Mouse (Mus musculus): ENCODE data around the gene Adgrv1. TPM values are rescaled to one million over a fixed set of nuclear protein-coding genes. Genes with fewer than 3 reads are reported as not detected.
A peak's percentile ranks its signal among the peaks of the same experiment; 100 is the strongest.

Gene Adgrv1
- polyA plus RNA-seq, 1 experiment: 0.81 TPM

DNA sequence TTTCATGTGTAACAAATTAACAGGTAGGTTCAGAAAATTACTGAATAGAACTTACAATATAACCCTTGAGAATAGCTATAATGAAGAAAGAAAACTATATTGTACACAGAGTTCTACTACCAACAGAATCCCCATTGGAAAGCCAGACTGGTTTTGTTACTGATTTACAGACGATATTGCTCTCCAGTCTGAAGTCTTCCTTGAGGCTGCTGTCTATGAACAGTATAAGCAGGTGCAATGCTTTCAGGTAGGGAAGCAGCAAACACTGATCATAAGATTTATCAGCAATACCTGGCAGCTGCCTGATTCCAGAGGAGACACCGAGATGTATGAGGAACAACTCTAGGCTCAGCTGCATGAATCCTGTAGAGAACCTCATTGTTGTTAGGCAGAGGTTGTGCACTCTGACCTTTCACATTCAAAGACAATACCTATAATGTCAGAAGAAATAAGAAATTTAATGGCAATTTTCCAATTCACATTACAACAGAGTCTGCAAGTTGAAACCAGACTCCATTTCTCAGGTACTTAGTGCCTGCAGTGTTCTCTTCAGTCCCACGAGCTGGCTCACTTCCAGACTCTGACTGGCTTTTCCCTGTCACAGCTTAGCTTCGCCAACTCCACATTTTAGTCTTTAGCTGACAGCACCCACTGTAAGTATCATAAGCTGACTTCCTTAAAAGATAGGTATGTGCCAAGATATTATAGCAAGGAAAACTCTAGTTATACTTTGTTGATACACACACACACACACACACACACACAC, 247.2 kb downstream of the Adgrv1 start:
- TF ChIP-seq CTCF (IDR thresholded peaks at IDR 0.05; ENCODE audit: borderline replicate concordance, insufficient read depth, low read length) (no peak), POLR2A (IDR thresholded peaks at IDR 0.05; ENCODE audit: low read depth, low read length) (no peak)
- Histone ChIP-seq H3K4me1 (ENCODE audit: control insufficient read depth, insufficient read depth, low read length) (no peaks in the 10 kb centered on the region), H3K4me3 (ENCODE audit: insufficient read depth, low read length) (no peak overlapping the region), H3K27ac (ENCODE audit: insufficient read depth, low read length) (no peak overlapping the region)

DNA sequence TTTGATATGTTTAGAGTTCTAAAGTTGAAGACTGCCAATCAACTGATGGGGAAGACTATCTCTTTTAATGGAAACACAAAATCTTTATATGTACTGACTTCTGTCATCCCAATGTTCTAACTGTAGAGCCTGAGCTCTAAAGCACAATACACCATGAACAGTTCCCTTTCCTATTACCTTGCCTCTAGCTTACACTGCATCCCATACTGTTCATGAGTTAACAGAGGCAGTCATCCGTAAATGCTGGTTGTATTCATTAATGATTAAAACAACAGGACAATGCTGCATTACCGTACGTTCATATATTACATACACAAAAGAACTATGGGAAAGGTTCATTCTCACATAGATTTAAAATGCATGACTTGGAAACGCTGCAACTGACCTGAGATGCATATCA, 251.1 kb downstream of the Adgrv1 start:
- Histone ChIP-seq H3K4me1 (ENCODE audit: control insufficient read depth, insufficient read depth, low read length) (no peaks in the 10 kb centered on the region), H3K4me3 (ENCODE audit: insufficient read depth, low read length) (no peak overlapping the region), H3K27ac (ENCODE audit: insufficient read depth, low read length) (no peak overlapping the region)
- TF ChIP-seq CTCF (IDR thresholded peaks at IDR 0.05; ENCODE audit: borderline replicate concordance, insufficient read depth, low read length) (no peak), POLR2A (IDR thresholded peaks at IDR 0.05; ENCODE audit: low read depth, low read length) (no peak)

DNA sequence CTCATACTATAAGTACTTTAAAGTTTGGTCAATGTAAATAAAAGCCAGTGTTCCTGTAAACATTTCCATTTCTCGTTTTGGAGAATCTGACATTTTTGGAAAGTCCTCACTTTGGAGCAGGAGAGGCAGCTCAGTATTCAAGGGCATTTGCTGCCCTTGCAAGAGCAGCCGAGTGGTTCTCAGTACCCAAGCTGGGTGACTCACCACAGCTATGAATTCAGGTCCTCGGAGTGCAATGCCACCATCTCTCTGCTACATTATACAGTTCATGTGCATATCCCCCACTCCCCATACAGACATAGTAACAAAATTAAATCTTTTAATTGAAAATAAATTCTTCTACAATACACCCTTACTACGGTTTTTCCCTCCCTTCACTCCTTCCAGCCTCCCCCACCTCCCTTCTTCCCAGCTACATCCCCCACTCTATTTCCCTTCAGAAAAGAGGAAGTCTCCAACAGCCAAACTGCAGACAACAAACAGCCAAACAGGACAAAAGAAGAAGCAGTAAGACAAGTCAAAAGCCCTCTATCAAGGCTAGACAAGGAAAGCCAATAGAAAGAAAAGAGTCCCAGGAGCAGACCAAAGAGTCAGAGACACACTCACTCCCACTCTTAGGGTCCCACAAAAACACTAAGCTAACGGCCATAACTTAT, 262.0 kb downstream of the Adgrv1 start:
- TF ChIP-seq CTCF (IDR thresholded peaks at IDR 0.05; ENCODE audit: borderline replicate concordance, insufficient read depth, low read length) (no peak), POLR2A (IDR thresholded peaks at IDR 0.05; ENCODE audit: low read depth, low read length) (no peak)
- no peak overlapping the region for H3K4me3 ChIP-seq (ENCODE audit: insufficient read depth, low read length)
- no peaks in the 10 kb centered on the region for H3K4me1 ChIP-seq (ENCODE audit: control insufficient read depth, insufficient read depth, low read length)
- no peak overlapping the region for H3K27ac ChIP-seq (ENCODE audit: insufficient read depth, low read length)

DNA sequence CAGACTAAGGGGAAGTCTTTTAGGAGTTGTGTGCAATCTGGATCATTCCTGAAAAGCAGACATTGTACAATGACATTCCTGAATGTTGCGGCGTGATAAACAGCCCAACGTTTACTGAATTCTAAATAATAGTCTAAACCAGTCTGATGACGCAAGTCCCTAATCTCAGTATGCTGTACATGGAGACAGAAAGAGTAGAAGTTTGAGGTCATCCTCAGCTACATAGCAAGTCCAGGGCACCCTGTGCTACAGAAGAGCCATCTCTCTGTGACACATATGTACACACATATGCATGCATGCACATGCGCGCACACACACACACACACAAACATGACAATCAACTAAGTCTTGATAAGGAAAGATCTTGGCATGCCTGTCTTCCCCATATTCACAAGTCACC, 262.8 kb downstream of the Adgrv1 start:
- TF ChIP-seq CTCF (IDR thresholded peaks at IDR 0.05; ENCODE audit: borderline replicate concordance, insufficient read depth, low read length) (no peak), POLR2A (IDR thresholded peaks at IDR 0.05; ENCODE audit: low read depth, low read length) (no peak)
- Histone ChIP-seq H3K27ac (ENCODE audit: insufficient read depth, low read length) (no peak overlapping the region), H3K4me1 (ENCODE audit: control insufficient read depth, insufficient read depth, low read length) (no peaks in the 10 kb centered on the region), H3K4me3 (ENCODE audit: insufficient read depth, low read length) (no peak overlapping the region)

DNA sequence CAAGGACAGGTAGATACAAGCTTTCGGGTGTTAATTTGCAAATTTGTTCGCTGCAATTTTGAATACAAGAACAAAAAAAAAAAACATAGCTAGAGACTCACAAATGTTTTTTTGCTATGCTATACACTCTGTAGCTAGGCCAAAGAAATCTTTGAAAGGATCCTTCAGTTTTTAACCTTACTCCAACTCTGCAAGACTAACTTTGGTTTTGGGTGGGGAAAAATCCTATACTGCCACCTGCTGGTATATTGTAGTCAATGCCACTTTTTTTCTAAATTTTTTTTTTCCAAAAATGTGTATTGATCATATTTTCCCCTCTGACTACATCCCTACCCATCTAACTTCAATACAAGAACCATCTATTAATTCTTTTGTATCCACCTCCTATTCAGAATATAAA, 263.4 kb downstream of the Adgrv1 start:
- no peak overlapping the region for H3K27ac ChIP-seq (ENCODE audit: insufficient read depth, low read length)
- TF ChIP-seq CTCF (IDR thresholded peaks at IDR 0.05; ENCODE audit: borderline replicate concordance, insufficient read depth, low read length): no peak
- TF ChIP-seq POLR2A (IDR thresholded peaks at IDR 0.05; ENCODE audit: low read depth, low read length): no peak
- H3K4me3 ChIP-seq (ENCODE audit: insufficient read depth, low read length): no peak overlapping the region
- H3K4me1 ChIP-seq (ENCODE audit: control insufficient read depth, insufficient read depth, low read length): no peaks in the 10 kb centered on the region

DNA sequence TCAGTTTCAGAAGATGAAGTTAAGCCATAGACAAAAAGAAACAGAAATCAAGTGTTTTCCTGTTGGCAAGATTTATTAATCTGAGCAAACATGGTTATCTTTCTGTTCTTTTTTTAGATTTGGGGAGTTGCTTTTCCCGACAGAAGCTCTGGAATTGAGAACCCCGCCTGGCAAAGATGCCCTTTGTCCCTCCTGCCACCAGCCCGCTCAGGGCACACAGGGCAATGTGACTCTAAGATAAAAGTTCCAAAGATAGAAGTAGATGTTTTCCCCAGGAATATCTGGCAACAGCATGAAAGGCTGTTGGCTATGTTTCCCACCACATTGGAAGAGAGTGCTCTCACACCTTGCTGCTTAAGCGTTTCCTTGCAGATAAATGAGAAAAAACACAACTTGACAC, 264.0 kb downstream of the Adgrv1 start:
- H3K4me3 ChIP-seq (ENCODE audit: insufficient read depth, low read length): no peak overlapping the region
- no peak overlapping the region for H3K27ac ChIP-seq (ENCODE audit: insufficient read depth, low read length)
- no peak for TF ChIP-seq POLR2A (IDR thresholded peaks at IDR 0.05; ENCODE audit: low read depth, low read length)
- TF ChIP-seq CTCF (IDR thresholded peaks at IDR 0.05; ENCODE audit: borderline replicate concordance, insufficient read depth, low read length): no peak
- H3K4me1 ChIP-seq (ENCODE audit: control insufficient read depth, insufficient read depth, low read length): no peaks in the 10 kb centered on the region

DNA sequence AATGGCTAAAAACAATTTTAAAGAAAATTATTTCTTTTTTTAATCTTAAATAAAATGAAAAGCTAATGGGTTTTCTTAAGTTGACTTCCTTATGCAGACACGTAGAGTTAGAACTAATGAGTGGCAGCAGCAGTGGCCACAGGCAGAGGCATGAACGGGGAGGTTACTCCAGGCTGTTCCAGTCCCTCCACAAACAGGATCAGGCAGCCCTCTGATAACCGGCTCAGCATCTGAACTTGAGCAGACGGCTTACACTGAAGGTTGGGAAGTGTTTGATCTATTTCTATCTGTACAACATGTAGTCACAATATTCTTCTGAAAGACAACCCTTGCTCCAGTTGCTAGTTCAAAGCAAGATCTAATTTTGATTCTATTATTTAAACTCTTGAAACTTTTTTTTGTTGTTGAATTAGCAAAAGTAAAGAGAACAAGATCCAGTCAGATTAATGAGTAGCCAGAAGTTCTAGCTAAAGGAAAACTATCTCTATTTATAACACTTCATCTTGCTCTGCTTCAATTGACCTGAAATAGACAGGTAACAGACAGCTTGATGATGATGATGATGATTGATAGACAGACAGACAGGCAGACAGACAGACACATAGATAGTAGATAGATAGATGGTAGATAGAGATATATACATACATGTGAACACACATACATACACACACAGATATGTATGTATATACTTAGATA, 265.1 kb downstream of the Adgrv1 start:
- H3K4me1 ChIP-seq (ENCODE audit: control insufficient read depth, insufficient read depth, low read length): no peaks in the 10 kb centered on the region
- H3K4me3 ChIP-seq (ENCODE audit: insufficient read depth, low read length): no peak overlapping the region
- no peak for TF ChIP-seq CTCF (IDR thresholded peaks at IDR 0.05; ENCODE audit: borderline replicate concordance, insufficient read depth, low read length)
- TF ChIP-seq POLR2A (IDR thresholded peaks at IDR 0.05; ENCODE audit: low read depth, low read length): no peak
- H3K27ac ChIP-seq (ENCODE audit: insufficient read depth, low read length): no peak overlapping the region

DNA sequence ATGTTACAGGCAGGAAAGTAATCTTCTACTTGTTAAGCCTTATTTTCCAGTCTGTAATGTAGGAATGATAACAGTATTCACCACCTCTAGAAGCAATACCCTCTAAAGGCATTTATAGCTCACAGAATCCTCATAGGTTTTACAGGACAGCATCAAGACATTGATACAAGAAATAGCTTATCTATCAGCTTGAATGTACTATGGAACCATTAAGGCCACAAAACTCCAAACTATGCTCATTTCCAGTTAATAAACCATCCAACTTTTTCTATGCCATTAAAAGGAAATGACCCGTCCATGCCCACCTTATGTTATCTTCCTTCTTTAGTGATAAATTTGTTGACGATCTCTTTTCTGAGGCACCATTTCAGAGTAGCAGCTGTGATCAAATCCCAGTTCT, 272.6 kb downstream of the Adgrv1 start:
- Histone ChIP-seq H3K4me3 (ENCODE audit: insufficient read depth, low read length) (no peak overlapping the region), H3K27ac (ENCODE audit: insufficient read depth, low read length) (no peak overlapping the region), H3K4me1 (ENCODE audit: control insufficient read depth, insufficient read depth, low read length) (peaks cover 3% of the 10 kb centered on the region; the same call in 1 of the 2 replicates)
- TF ChIP-seq POLR2A (IDR thresholded peaks at IDR 0.05; ENCODE audit: low read depth, low read length) (no peak), CTCF (IDR thresholded peaks at IDR 0.05; ENCODE audit: borderline replicate concordance, insufficient read depth, low read length) (no peak)

DNA sequence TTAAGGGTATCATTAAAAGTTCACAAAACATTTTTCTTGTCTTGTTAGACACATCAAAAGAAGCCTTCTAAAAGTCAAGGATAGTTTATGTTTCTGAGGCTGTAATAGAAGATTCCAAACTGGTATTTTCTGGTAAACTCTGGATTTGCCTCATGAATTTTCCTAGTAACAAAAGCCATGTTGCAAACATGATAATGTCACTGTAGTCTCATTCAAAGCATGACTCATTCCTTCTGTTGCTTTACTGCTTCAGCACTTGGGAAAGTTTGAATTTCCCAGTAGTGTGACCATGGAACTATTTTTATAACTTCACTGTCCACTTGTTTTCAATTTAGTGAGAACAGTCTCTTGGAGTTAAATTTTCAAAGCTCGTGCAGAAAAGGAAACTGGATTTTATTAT, 274.2 kb downstream of the Adgrv1 start:
- Histone ChIP-seq H3K4me1 (ENCODE audit: control insufficient read depth, insufficient read depth, low read length) (peaks cover 3% of the 10 kb centered on the region; the same call in 1 of the 2 replicates), H3K4me3 (ENCODE audit: insufficient read depth, low read length) (no peak overlapping the region), H3K27ac (ENCODE audit: insufficient read depth, low read length) (peak overlapping the region; percentile 35; the same call in 1 of the 2 replicates)
- TF ChIP-seq POLR2A (IDR thresholded peaks at IDR 0.05; ENCODE audit: low read depth, low read length) (no peak), CTCF (IDR thresholded peaks at IDR 0.05; ENCODE audit: borderline replicate concordance, insufficient read depth, low read length) (no peak)

DNA sequence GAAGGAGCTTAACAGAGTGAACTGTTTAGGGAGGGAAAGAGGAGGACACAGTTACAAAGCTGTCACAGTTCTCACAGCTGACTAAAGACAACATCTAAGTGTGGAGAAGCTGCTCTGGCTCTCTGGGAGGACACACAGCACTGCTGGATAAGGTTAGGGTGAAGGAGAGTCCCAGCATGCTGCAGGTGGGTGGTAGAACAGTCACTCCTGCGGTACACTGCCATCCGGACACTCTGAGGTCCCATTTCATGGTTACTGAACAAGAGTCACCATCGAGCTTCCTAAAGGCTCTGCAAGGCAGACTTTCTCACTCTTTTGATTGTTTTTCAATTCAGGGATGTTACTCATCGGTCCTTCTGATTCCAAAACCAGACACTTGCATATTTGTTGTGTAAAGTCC, 274.6 kb downstream of the Adgrv1 start:
- Histone ChIP-seq H3K4me3 (ENCODE audit: insufficient read depth, low read length) (no peak overlapping the region), H3K27ac (ENCODE audit: insufficient read depth, low read length) (peak overlapping the region; percentile 35), H3K4me1 (ENCODE audit: control insufficient read depth, insufficient read depth, low read length) (peaks cover 3% of the 10 kb centered on the region; the same call in 1 of the 2 replicates)
- TF ChIP-seq POLR2A (IDR thresholded peaks at IDR 0.05; ENCODE audit: low read depth, low read length): no peak
- no peak for TF ChIP-seq CTCF (IDR thresholded peaks at IDR 0.05; ENCODE audit: borderline replicate concordance, insufficient read depth, low read length)

Data from embryonic fibroblast, embryonic 13.5 days (primary cell).